Mouse (Mus musculus) urinary bladder, adult 2 months (tissue): ENCODE measurements around the gene Yrdc. TPM values are rescaled to one million over a fixed set of nuclear protein-coding genes. Genes with fewer than 3 reads are reported as not detected.

Experiments used
- DNase-seq: peaks from one replicate; pipeline ENCODE4 v3.0.0; 2022; ENCODE audit warnings: low spot score
- polyA plus RNA-seq: library from polyadenylated mRNA; depleted of rRNA; stranded (reverse); fragments of >200 nt; gene quantifications from 2 replicates; pipeline ENCODE4 v1.2.3, GENCODE M21; 2012

The Yrdc gene
- polyA plus RNA-seq, 1 experiment: 47.3 TPM

GRCm38 (mm10) chr4:124849631-124850260, 733 bp upstream of the Yrdc start:
- DNase-seq: no peak

- DNase-seq: peak; percentile 69
These were observed 617 bp downstream of the Yrdc start, which contains the start of gene 1110065P20Rik for GRCm38 (mm10) chr4:124850933-124851658. TSS of gene 1110065P20Rik (minus strand) at chr4:124851196.

- DNase-seq: no peak
These were observed 5.8 kb downstream of the Yrdc start for GRCm38 (mm10) chr4:124856294-124856693.

GRCm38 (mm10) chr4:124858370-124858769, 7.9 kb downstream of the Yrdc start:
- DNase-seq: no peak

- no peak for DNase-seq
These were observed 10.0 kb downstream of the Yrdc start for GRCm38 (mm10) chr4:124860446-124860845.

GRCm38 (mm10) chr4:124861283-124862188, 11.1 kb downstream of the Yrdc start, which contains the start of gene Maneal:
TSS of gene Maneal (minus strand) at chr4:124862171.
- DNase-seq: no peak

GRCm38 (mm10) chr4:124872719-124873118, 22.2 kb downstream of the Yrdc start:
- no peak for DNase-seq

- DNase-seq: no peak
These were observed 30.1 kb downstream of the Yrdc start, which contains the start of gene Epha10 for GRCm38 (mm10) chr4:124880599-124880998. TSS of gene Epha10 (plus strand) at chr4:124880899.

GRCm38 (mm10) chr4:124881341-124881908, 30.9 kb downstream of the Yrdc start:
- no peak for DNase-seq

GRCm38 (mm10) chr4:124882151-124882729, 31.8 kb downstream of the Yrdc start:
- no peak for DNase-seq

- DNase-seq: no peak
These were observed 38.2 kb downstream of the Yrdc start for GRCm38 (mm10) chr4:124888702-124889101.

- DNase-seq: no peak
These were observed 39.5 kb downstream of the Yrdc start for GRCm38 (mm10) chr4:124889935-124890334.

GRCm38 (mm10) chr4:124890831-124891230, 40.4 kb downstream of the Yrdc start:
- no peak for DNase-seq

GRCm38 (mm10) chr4:124893769-124894168, 43.3 kb downstream of the Yrdc start:
- no peak for DNase-seq

GRCm38 (mm10) chr4:124894508-124895428, 44.3 kb downstream of the Yrdc start:
- DNase-seq: no peak

- no peak for DNase-seq
These were observed 47.9 kb downstream of the Yrdc start for GRCm38 (mm10) chr4:124898428-124898827.

- DNase-seq: no peak
These were observed 49.4 kb downstream of the Yrdc start for GRCm38 (mm10) chr4:124899906-124900305.
